Mouse (Mus musculus) hindbrain, embryonic 14.5 days (tissue): ENCODE data around the gene Tuba8. TPM values are rescaled to one million over a fixed set of nuclear protein-coding genes. Genes with fewer than 3 reads are reported as not detected.
A peak's percentile ranks its signal among the peaks of the same experiment; 100 is the strongest.

Source experiments
- ATAC-seq: fragments of 200-750 bp; cut with Nextera tagmentation; 2 replicates; pipeline ENCODE4 v1.8.0; 2017; ENCODE audit warnings: moderate number of reproducible peaks, mild to moderate bottlenecking, moderate TSS enrichment, moderate library complexity; ENCODE audit not compliant: low FRiP score
- DNase-seq: peaks from one replicate; pipeline ENCODE4 v3.0.0-alpha.2; 2015; ENCODE audit warnings: low spot score
- H3K27ac ChIP-seq: fragments of 300-500 bp; sonication (generic); 2 replicates; pipeline ENCODE4 v1.5.1; 2014; ENCODE audit warnings: mild to moderate bottlenecking, moderate library complexity
- H3K27me3 ChIP-seq: fragments of 300-500 bp; sonication (generic); 2 replicates; pipeline ENCODE4 v1.6.1; 2014; ENCODE audit warnings: mild to moderate bottlenecking, low read length, mixed read lengths; ENCODE audit not compliant: control insufficient read depth, insufficient read depth
- H3K36me3 ChIP-seq: fragments of 300-500 bp; sonication (generic); replicated peaks from 2 replicates; pipeline ENCODE4 v1.6.1; 2014; ENCODE audit not compliant: control insufficient read depth, insufficient read depth
- H3K4me1 ChIP-seq: fragments of 300-500 bp; sonication (generic); replicated peaks from 2 replicates; pipeline ENCODE4 v1.6.1; 2014; ENCODE audit warnings: antibody characterized with exemption, low read length, mixed read lengths; ENCODE audit not compliant: control insufficient read depth, insufficient read depth
- H3K4me2 ChIP-seq: fragments of 300-500 bp; sonication (generic); replicated peaks from 2 replicates; pipeline ENCODE4 v1.6.1; 2014; ENCODE audit warnings: mild to moderate bottlenecking, moderate library complexity
- H3K4me3 ChIP-seq: fragments of 300-500 bp; sonication (generic); replicated peaks from 2 replicates; pipeline ENCODE4 v1.5.1; 2014; ENCODE audit warnings: mild to moderate bottlenecking, low read length
- H3K9ac ChIP-seq: fragments of 300-500 bp; sonication (generic); 2 replicates; pipeline ENCODE4 v1.6.1; 2014
- H3K9me3 ChIP-seq: fragments of 300-500 bp; sonication (generic); 2 replicates; pipeline ENCODE4 v1.6.1; 2016; ENCODE audit warnings: low read length; ENCODE audit not compliant: control insufficient read depth
- WGBS: fragments of 180-500 bp; shearing (Covaris S2); extraction: QIAGEN DNeasy Blood & Tissue Kit; methylation state at CpG from one replicate; pipeline ENCODE4 v1.1.7; 2014; 5-methylcytosine and 5-hydroxymethylcytosine counted together
- polyA plus RNA-seq: library from polyadenylated mRNA; unstranded; fragments of >200 nt; fragmentation: Nextera tagmentation; extraction: Ambion mirVana; gene quantifications from 2 replicates; pipeline ENCODE4 v1.2.1, GENCODE M21; 2014

Tuba8 gene
- polyA plus RNA-seq, 1 experiment from 2014 or later, result 1.0 TPM

- DNase-seq (no peak), ATAC-seq (no peak)
- WGBS, result 88% methylated on average over 2 of the region's 2 CpGs
- H3K9me3 ChIP-seq, result no peaks in the 10 kb centered on the region
- H3K27ac ChIP-seq, result no peak overlapping the region
- H3K27me3 ChIP-seq, result no peaks in the 10 kb centered on the region
- no peak overlapping the region for H3K9ac ChIP-seq
- H3K4me3 ChIP-seq, result no peak overlapping the region
- no peaks in the 10 kb centered on the region; the same call in 1 of the 2 replicates for H3K4me1 ChIP-seq
- H3K4me2 ChIP-seq, result no peak overlapping the region
- no peaks in the 10 kb centered on the region for H3K36me3 ChIP-seq
Observed at GRCm38 (mm10) chr6:121241780-121242179, 31.3 kb downstream of the Tuba8 start.

GRCm38 (mm10) chr6:121243161-121243560 is 32.7 kb downstream of the Tuba8 start:
- Histone ChIP-seq H3K4me2 (no peak overlapping the region), H3K4me1 (no peaks in the 10 kb centered on the region; the same call in 1 of the 2 replicates), H3K36me3 (no peaks in the 10 kb centered on the region), H3K27ac (no peak overlapping the region), H3K4me3 (no peak overlapping the region), H3K9ac (no peak overlapping the region), H3K9me3 (no peaks in the 10 kb centered on the region), H3K27me3 (no peaks in the 10 kb centered on the region)
- 61% methylated on average over 10 of the region's 10 CpGs for WGBS
- no peak for ATAC-seq
- DNase-seq, result no peak

DNA sequence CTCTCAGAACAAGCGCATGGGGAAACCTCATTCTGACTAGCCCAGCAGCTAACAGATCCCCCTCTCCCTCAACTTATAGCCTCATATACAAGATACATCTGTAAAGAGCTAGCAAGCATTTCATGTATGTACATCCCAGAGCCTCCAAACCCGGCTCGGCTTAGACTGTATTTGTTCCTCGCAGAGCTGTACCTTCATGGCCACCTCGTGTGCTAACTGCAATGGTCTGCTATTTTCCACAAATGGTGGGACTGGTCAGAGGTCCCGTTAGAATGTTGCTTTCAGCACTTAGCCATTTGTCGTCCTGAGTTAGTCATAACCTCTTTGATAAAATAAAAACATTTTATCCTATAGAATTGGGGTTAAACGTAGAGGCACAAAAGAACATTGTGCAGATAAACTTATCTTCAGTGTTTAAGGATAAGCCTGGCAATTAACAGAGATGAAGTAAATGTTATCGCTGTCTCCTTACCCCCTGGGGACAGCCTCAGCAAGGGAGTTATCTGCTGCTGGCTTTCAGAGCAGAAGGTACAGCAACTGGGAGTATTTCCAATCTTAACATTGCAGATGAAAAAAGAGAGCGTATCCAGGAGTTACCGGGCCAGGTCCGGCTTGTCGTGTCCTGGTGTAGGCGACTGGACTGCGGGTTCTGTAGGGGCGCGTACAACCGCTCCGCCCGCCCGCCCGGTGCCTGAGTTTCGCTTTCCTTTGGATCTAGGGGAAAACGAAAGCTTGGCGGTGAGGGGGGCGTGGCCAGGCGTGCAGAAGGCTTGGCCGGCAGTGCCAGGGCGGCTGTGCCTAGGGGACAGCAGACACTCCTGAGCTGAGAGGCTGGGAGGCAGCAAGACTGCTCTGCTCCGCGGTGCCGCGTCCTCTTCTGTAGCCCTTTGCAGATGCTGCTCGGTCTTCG is 34.9 kb downstream of the Tuba8 start, which contains the start of gene Usp18:
Usp18 (plus strand) TSS at position 780 of the 910 bp plus-strand sequence.
- Histone ChIP-seq H3K9ac (peak within 1 kb of the TSS; percentile 53), H3K27ac (no peak within 1 kb of the TSS), H3K9me3 (no peaks in the 10 kb centered on the region), H3K4me2 (peak within 1 kb of the TSS; percentile 74), H3K36me3 (no peaks in the 10 kb centered on the region), H3K27me3 (no peaks in the 10 kb centered on the region), H3K4me3 (peak within 1 kb of the TSS; percentile 39), H3K4me1 (no peaks in the 10 kb centered on the region; the same call in 1 of the 2 replicates)
- 10% methylated on average over 35 of the region's 35 CpGs for WGBS
- ATAC-seq (peak; percentile 86), DNase-seq (peak; percentile 61)

DNA sequence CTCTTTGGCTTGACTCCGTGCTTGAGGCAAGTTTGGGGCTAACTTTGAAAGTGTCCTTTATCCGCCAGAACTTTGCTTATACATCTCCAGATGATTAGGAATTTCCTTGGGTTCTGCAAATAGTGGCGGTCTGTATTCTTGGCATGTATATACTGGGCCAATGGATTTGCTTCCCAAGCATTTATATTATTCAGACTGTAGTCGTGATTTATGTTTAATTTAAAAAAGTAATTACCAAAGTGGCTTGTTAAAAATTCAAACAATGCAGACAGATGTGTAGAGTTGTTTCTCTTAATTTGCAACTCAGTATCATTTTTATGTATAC is 35.5 kb downstream of the Tuba8 start:
- Histone ChIP-seq H3K4me3 (peak overlapping the region; percentile 39), H3K9ac (peak overlapping the region; percentile 53), H3K9me3 (no peaks in the 10 kb centered on the region), H3K27me3 (no peaks in the 10 kb centered on the region), H3K36me3 (no peaks in the 10 kb centered on the region), H3K4me1 (no peaks in the 10 kb centered on the region; the same call in 1 of the 2 replicates), H3K4me2 (peak overlapping the region; percentile 74), H3K27ac (no peak overlapping the region)
- whole genome bisulfite sequencing, result 18% methylated on average over 4 of the region's 4 CpGs
- DNase-seq (no peak), ATAC-seq (no peak)

DNA sequence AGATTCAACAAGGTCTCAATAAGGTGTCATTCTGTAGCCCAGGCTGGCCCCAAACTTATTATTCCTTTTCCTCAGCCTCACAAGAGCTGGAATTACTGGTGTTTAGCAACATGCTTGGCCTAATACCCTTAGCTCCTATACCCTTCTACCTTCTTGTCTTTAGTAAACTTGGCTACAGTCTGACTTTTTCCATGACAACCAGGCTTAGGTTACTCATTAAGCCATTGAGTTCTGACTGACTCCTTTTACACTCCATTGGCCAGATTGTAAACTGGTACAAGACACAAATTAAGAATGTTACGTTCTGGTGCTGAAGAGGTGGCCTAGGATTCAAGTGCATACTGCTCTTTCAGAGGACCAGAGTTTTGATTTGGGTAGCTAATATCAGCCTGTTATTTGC is 39.9 kb downstream of the Tuba8 start:
- 37% methylated on average over 1 of the region's 1 CpGs for WGBS
- Histone ChIP-seq H3K9ac (no peak overlapping the region), H3K9me3 (no peaks in the 10 kb centered on the region), H3K36me3 (no peaks in the 10 kb centered on the region), H3K4me1 (no peaks in the 10 kb centered on the region; the same call in 1 of the 2 replicates), H3K4me2 (no peak overlapping the region), H3K27ac (no peak overlapping the region), H3K27me3 (no peaks in the 10 kb centered on the region), H3K4me3 (no peak overlapping the region)
- DNase-seq, result no peak
- ATAC-seq, result no peak

- Histone ChIP-seq H3K27me3 (no peaks in the 10 kb centered on the region), H3K4me1 (no peaks in the 10 kb centered on the region), H3K27ac (no peak overlapping the region), H3K9ac (no peak overlapping the region), H3K9me3 (no peaks in the 10 kb centered on the region), H3K36me3 (no peaks in the 10 kb centered on the region), H3K4me3 (no peak overlapping the region), H3K4me2 (no peak overlapping the region)
- no peak for ATAC-seq
- WGBS, result 76% methylated on average over 5 of the region's 5 CpGs
- DNase-seq, result no peak
Observed at GRCm38 (mm10) chr6:121251256-121251655, 40.8 kb downstream of the Tuba8 start.

- 31% methylated on average over 9 of the region's 9 CpGs for WGBS
- H3K4me2 ChIP-seq, result no peak overlapping the region
- no peak overlapping the region for H3K27ac ChIP-seq
- ATAC-seq, result no peak
- H3K36me3 ChIP-seq, result no peaks in the 10 kb centered on the region
- H3K27me3 ChIP-seq, result no peaks in the 10 kb centered on the region
- DNase-seq, result peak; percentile 83
- H3K9ac ChIP-seq, result no peak overlapping the region
- H3K4me1 ChIP-seq, result no peaks in the 10 kb centered on the region
- H3K4me3 ChIP-seq, result no peak overlapping the region
- H3K9me3 ChIP-seq, result peaks cover 4% of the 10 kb centered on the region; the same call in 1 of the 2 replicates
Observed at GRCm38 (mm10) chr6:121260548-121260947, 50.1 kb downstream of the Tuba8 start.

- no peak for ATAC-seq
- WGBS, result 77% methylated on average over 8 of the region's 8 CpGs
- no peak overlapping the region for H3K4me3 ChIP-seq
Observed at GRCm38 (mm10) chr6:121261233-121261632, 50.7 kb downstream of the Tuba8 start.

DNA sequence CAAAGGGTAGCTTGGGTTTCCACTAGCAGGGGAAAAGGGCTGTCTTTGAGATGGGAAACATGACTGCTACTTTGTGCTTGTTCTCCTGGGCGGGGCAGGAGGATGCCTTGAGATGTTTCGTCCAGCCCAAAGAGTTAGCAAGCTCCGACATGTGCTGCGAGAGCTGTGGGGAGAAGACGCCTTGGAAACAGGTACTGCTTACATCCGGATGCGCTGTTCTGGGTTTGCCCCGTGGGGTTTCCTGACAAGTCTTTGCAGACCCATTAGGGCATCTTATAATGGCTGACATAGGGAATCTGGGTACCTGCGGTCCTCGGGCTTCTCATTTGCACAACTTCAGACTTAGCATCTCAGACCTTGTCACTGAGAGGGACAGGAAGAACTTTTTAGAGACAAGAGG is 51.5 kb downstream of the Tuba8 start:
- no peaks in the 10 kb centered on the region for H3K36me3 ChIP-seq
- no peaks in the 10 kb centered on the region for H3K27me3 ChIP-seq
- no peak overlapping the region for H3K27ac ChIP-seq
- 93% methylated on average over 10 of the region's 10 CpGs for WGBS
- ATAC-seq, result no peak
- no peaks in the 10 kb centered on the region for H3K4me1 ChIP-seq
- no peak overlapping the region for H3K4me2 ChIP-seq
- H3K9ac ChIP-seq, result no peak overlapping the region
- no peak overlapping the region for H3K4me3 ChIP-seq
- DNase-seq, result no peak
- H3K9me3 ChIP-seq, result peaks cover 4% of the 10 kb centered on the region; the same call in 1 of the 2 replicates

More at GRCm38 (mm10) chr6:121261233-121261632, 50.7 kb downstream of the Tuba8 start:
- Histone ChIP-seq H3K4me1 (no peaks in the 10 kb centered on the region), H3K9me3 (peaks cover 4% of the 10 kb centered on the region; the same call in 1 of the 2 replicates), H3K27me3 (no peaks in the 10 kb centered on the region), H3K36me3 (no peaks in the 10 kb centered on the region), H3K27ac (no peak overlapping the region), H3K9ac (no peak overlapping the region), H3K4me2 (no peak overlapping the region)
- no peak for DNase-seq
